In the genomic region with DNA sequence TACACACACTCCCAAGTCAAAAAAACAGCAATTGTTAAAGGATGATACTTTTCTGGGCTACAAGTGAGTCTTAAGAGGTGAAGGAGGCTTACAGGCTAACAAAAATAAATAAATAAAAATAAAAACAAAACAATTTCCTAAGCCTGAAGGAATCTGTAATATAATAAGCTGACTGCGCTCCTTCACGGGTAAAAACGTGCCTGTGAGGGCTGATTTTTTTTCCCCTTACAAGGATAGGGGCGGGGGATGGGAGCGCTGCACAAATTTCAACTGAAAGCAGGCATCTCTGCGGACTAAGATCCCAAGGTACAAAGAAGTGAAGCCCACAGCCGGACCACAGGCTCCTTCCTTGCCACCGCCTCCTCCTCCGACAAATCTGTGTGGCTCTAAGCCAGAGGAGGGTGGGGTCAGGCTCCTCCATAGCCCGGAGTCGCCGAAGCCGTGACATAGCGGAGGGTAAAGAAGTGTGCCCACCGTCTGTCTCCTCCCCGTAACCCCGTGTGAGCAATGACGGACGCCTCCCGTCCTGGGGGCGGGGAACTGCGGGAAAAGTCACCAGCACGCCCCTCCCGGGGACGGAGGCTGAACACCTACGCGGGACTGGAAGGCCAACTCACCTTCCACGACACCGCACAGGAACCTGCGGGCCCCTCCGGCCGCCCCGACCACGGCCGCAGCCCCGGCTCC, we compare ENCODE assay signal across 8 mouse cellular contexts. TPM values are rescaled to one million over a fixed set of nuclear protein-coding genes. Genes with fewer than 3 reads are reported as not detected.
DNase-seq lines count a peak whose midpoint lies in the region; ATAC-seq lines count a peak whose summit lies in the region.

No protein-coding gene starts in this region.

- no peaks in the 10 kb centered on the region for H3K27me3 ChIP-seq in hindbrain, embryonic 16.5 days (replicated peaks; ENCODE audit: control insufficient read depth, insufficient read depth, low read length)

- H3K4me3 ChIP-seq in hindbrain, embryonic 16.5 days (ENCODE audit: low read length), result peak overlapping the region; percentile 99

- under 1% methylated on average over 35 of the region's 36 CpGs for WGBS in hindbrain, embryonic 16.5 days

- peaks cover 5% of the 10 kb centered on the region; the same call in 1 of the 2 replicates for H3K36me3 ChIP-seq in hindbrain, embryonic 16.5 days (ENCODE audit: control insufficient read depth, insufficient read depth, low read length)

- peak overlapping the region; percentile 71 for H3K4me2 ChIP-seq in hindbrain, embryonic 16.5 days (ENCODE audit: low read length)

- peak; percentile 38 for ATAC-seq in hindbrain, embryonic 16.5 days

- H3K4me1 ChIP-seq in hindbrain, embryonic 16.5 days (ENCODE audit: control insufficient read depth, insufficient read depth, low read depth, low read length), result peaks cover 26% of the 10 kb centered on the region

- peak; percentile 89 for DNase-seq in ZHBTc4 (ENCODE audit: low read depth, low spot score)
- DNase-seq in cerebellum, postnatal 25 days, result peak; percentile 72 to 81
- peak; percentile 72 for DNase-seq in gastrocnemius, adult 18-20 months (ENCODE audit: low spot score)
- peak; percentile 39 for DNase-seq in left cerebral cortex, adult 11 months (ENCODE audit: low spot score)
- DNase-seq in lung, postnatal 36 days, result peak; percentile 89
- peak; percentile 54 for DNase-seq in retina, postnatal 7 days (ENCODE audit: low read depth, low spot score)
- peak; percentile 77 for DNase-seq in urinary bladder, postnatal 14 days (ENCODE audit: low spot score)

- H3K9ac ChIP-seq in hindbrain, embryonic 16.5 days (ENCODE audit: low read depth, low read length), result peak overlapping the region; percentile 98

- no peaks in the 10 kb centered on the region for H3K9me3 ChIP-seq in hindbrain, embryonic 16.5 days (ENCODE audit: control insufficient read depth, low read length)

- peak overlapping the region; percentile 99 for H3K27ac ChIP-seq in hindbrain, embryonic 16.5 days (ENCODE audit: low read depth, low read length)

RNA-seq across cellular contexts. Expression of gene Mgea5, which starts 1.2 kb away (rescaled TPM):
- 10 to 100 TPM; 32.1 to 39.9 TPM for total RNA-seq in gastrocnemius, adult 18-20 months (2021)
- polyA plus RNA-seq in hindbrain, embryonic 16.5 days (2015; fragmentation: Nextera tagmentation; extraction: Ambion mirVana), result 63.7 and 68.3 TPM in 2 replicates

RNA-seq across cellular contexts. Expression of gene Npm3, which starts 33.1 kb away (rescaled TPM):
- total RNA-seq in gastrocnemius, adult 18-20 months (2021), result 10 to 100 TPM; 10.1 to 11.0 TPM
- polyA plus RNA-seq in hindbrain, embryonic 16.5 days (2015; fragmentation: Nextera tagmentation; extraction: Ambion mirVana), result 5.7 and 6.5 TPM in 2 replicates

RNA-seq across cellular contexts. Expression of gene Kcnip2, which starts 33.4 kb away (rescaled TPM):
- total RNA-seq in gastrocnemius, adult 18-20 months (2021), result under 1 TPM; 0.21 to 0.62 TPM
- polyA plus RNA-seq in hindbrain, embryonic 16.5 days (2015; fragmentation: Nextera tagmentation; extraction: Ambion mirVana), result 17.0 and 19.2 TPM in 2 replicates

RNA-seq across cellular contexts. Expression of gene Fgf8, which starts 39.7 kb away (rescaled TPM):
- total RNA-seq in gastrocnemius, adult 18-20 months (2021), result not detected
- polyA plus RNA-seq in hindbrain, embryonic 16.5 days (2015; fragmentation: Nextera tagmentation; extraction: Ambion mirVana), result 0.52 and 0.69 TPM in 2 replicates

Comparison
In these comparisons a context has a peak if more than half of its experiments do, and no peak if none do; other contexts are left out.
1. Peak in every context shown above with its lines: DNase-seq, ATAC-seq, H3K4me3 ChIP-seq and H3K27ac ChIP-seq.
2. DNase-seq: peak in every context shown above with its lines; median percentile 89 in ZHBTc4; 89 in lung, postnatal 36 days; 77 in urinary bladder, postnatal 14 days; 76 in cerebellum, postnatal 25 days; 72 in gastrocnemius, adult 18-20 months; 54 in retina, postnatal 7 days; 39 in left cerebral cortex, adult 11 months.